Mouse (Mus musculus) heart, adult 2 months (tissue): ENCODE measurements at regions not wholly inside any gene's neighbourhood (a gene's known extent, or its start where the extent isn't known, plus 50 kb on each side); places are given as distances from the start of the nearest gene placed in this dataset.

Source experiments
- DNase-seq, 2 experiments: peaks; one replicate each; pipeline ENCODE4 v3.0.0; 2021
- H3K27ac ChIP-seq: fragments of 200-600 bp; 2 replicates; pipeline ENCODE4 v1.8.1; 2022
- H3K27me3 ChIP-seq: fragments of 200-500 bp; 2 replicates; pipeline ENCODE4 v1.6.1; 2012; ENCODE audit warnings: mild to moderate bottlenecking, low read length, inconsistent platforms, mixed read lengths; ENCODE audit not compliant: control insufficient read depth, insufficient read depth
- H3K36me3 ChIP-seq: fragments of 200-500 bp; 2 replicates; pipeline ENCODE4 v1.6.1; 2012; ENCODE audit warnings: low read length, inconsistent platforms; ENCODE audit not compliant: control insufficient read depth, insufficient read depth
- H3K4me1 ChIP-seq: fragments of 200-500 bp; 2 replicates; pipeline ENCODE4 v1.6.1; 2011; ENCODE audit warnings: low read length; ENCODE audit not compliant: control insufficient read depth, insufficient read depth
- H3K4me3 ChIP-seq: fragments of 200-600 bp; 2 replicates; pipeline ENCODE4 v1.8.1; 2022
- H3K79me2 ChIP-seq: fragments of 200-500 bp; replicated peaks from 2 replicates; pipeline ENCODE4 v1.6.1; 2012; ENCODE audit warnings: mild to moderate bottlenecking, inconsistent platforms, low read length, moderate library complexity, mixed read lengths; ENCODE audit not compliant: control insufficient read depth, insufficient read depth
- H3K9ac ChIP-seq: fragments of 200-500 bp; 2 replicates; pipeline ENCODE4 v1.6.1; 2012; ENCODE audit warnings: low read depth, mild to moderate bottlenecking, control low read depth, inconsistent platforms, low read length, mixed read lengths
- CTCF ChIP-seq: fragments of 200-600 bp; IDR thresholded peaks from 2 replicates; pipeline ENCODE4 v1.8.1; 2022; ENCODE audit warnings: antibody characterized with exemption, mild to moderate bottlenecking, moderate library complexity
- EP300 ChIP-seq: fragments of 200-500 bp; IDR thresholded peaks from 2 replicates; pipeline ENCODE4 v1.6.1; 2011; ENCODE audit warnings: low read depth, low read length, control low read depth; ENCODE audit not compliant: insufficient read depth
- POLR2A ChIP-seq: fragments of 200-500 bp; IDR thresholded peaks from 2 replicates; pipeline ENCODE4 v1.6.1; 2011; ENCODE audit warnings: mild to moderate bottlenecking, low read depth, low read length, control low read depth; ENCODE audit not compliant: insufficient read depth
- WGBS: fragments of 180-500 bp; shearing (Covaris S2); methylation state at CpG from one replicate; pipeline ENCODE4 v1.1.7; 2018; 5-methylcytosine and 5-hydroxymethylcytosine counted together
- intact Hi-C: fragments of 180-260 bp; cut with DNase I; formaldehyde crosslinking; loops from one replicate; pipeline ENCODE4 v1.15.1; 2025

DNA sequence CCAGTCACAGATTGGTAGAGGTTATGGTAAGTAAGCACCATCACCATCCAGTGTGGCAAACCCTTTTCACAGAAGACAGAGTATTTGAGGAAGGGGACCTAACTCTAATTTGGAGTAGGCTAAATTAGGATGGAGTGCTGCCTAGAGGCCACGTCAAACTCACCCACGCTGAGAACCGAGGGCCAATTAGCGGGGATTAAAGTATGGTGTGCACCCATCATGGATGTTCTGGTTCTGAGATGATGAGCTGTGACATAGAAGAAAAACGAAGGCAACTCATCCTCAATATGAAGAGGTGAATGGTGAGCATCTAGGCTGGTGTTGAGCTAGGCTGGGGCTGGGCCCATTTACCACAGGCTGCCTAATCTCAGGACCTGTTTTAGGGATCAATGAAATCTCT is 121.8 kb downstream of the Btg1 start:
- Histone ChIP-seq H3K36me3 (no peaks in the 10 kb centered on the region; the same call in 1 of the 2 replicates), H3K27me3 (no peaks in the 10 kb centered on the region), H3K79me2 (no peaks in the 10 kb centered on the region), H3K9ac (no peak overlapping the region), H3K27ac (no peak overlapping the region), H3K4me3 (no peak overlapping the region), H3K4me1 (no peaks in the 10 kb centered on the region)
- DNase-seq = no peak
- no peak for TF ChIP-seq EP300
- no peak for TF ChIP-seq CTCF
- TF ChIP-seq POLR2A = no peak
- intact Hi-C loops = no loop called here
- 90% methylated on average over 5 of the region's 5 CpGs for WGBS

DNA sequence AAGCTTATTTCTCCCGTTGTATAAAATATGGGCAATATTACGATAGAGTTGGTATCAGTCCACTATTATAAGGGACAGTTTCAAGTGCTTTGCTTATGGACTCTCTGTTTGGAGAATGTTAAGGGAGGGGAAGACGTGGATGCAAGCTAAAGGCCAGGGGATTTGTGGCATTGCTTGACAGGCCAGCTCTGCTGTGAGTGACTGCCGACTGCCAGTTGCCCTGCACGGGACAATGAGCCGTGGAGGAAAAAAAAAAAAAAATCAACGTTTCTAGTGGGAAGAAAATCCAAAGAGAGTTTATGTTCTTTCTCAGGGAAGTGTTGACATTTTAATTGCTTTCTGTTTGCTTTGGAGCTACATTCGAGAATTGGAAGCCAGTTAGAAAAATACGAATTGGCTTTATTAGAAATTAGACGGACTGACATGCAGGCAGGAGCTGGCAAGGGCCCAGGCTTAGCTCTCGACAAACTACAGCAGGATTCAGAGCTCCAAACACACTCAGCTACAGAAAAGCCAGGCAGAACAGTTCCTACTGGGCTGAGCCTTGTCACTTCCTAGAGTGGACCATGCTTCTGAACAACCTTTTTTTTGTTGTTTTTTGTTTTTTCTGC is 127.5 kb downstream of the Btg1 start:
- H3K27me3 ChIP-seq = no peaks in the 10 kb centered on the region
- 30% methylated on average over 11 of the region's 11 CpGs for WGBS
- H3K9ac ChIP-seq = peak overlapping the region; percentile 56; the same call in 1 of the 2 replicates
- H3K4me1 ChIP-seq = peaks cover 2% of the 10 kb centered on the region; the same call in 1 of the 2 replicates
- no peaks in the 10 kb centered on the region for H3K36me3 ChIP-seq
- H3K79me2 ChIP-seq = no peaks in the 10 kb centered on the region
- peak; percentile 68 to 73 for DNase-seq
- intact Hi-C loops = no loop called here
- peak overlapping the region; percentile 26; the same call in 1 of the 2 replicates for H3K4me3 ChIP-seq
- no peak for TF ChIP-seq POLR2A
- no peak for TF ChIP-seq EP300
- TF ChIP-seq CTCF = no peak
- no peak overlapping the region for H3K27ac ChIP-seq

DNA sequence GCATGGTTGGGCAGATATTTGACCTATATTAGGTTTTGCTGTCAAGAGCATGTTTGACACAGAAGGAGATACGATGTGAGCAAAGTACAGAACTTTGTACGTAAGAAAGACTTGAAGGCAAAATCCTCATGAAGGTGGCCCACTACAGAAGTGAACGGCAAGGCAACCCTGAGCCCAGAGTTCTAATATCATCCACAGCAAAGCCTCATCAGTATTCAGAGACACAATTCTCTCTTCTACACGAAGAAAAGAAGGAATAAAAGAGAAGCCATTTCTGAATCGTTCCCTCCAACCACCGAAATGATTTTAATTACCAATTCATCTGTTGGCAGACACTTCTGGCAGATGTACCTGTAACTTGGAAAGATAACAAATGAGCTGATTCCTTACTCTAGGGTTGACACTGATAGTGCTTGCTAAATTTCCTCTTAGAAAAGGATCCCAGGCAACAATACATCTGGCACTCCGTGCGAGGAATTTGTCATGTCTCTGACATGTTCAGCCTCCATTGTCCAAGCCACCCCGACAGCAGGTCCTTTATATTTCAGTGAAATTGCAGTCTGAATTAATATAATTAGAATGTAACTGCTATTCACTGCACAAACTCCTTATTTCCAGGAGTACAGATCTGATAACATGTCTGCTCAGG is 130.3 kb downstream of the Btg1 start:
- H3K27ac ChIP-seq = no peak overlapping the region
- H3K4me1 ChIP-seq = peaks cover 6% of the 10 kb centered on the region
- no peak for DNase-seq
- H3K4me3 ChIP-seq = no peak overlapping the region
- no peak overlapping the region for H3K9ac ChIP-seq
- intact Hi-C loops = no loop called here
- no peak for TF ChIP-seq POLR2A
- H3K27me3 ChIP-seq = no peaks in the 10 kb centered on the region
- WGBS = 89% methylated on average over 9 of the region's 9 CpGs
- H3K36me3 ChIP-seq = no peaks in the 10 kb centered on the region
- no peaks in the 10 kb centered on the region for H3K79me2 ChIP-seq

DNA sequence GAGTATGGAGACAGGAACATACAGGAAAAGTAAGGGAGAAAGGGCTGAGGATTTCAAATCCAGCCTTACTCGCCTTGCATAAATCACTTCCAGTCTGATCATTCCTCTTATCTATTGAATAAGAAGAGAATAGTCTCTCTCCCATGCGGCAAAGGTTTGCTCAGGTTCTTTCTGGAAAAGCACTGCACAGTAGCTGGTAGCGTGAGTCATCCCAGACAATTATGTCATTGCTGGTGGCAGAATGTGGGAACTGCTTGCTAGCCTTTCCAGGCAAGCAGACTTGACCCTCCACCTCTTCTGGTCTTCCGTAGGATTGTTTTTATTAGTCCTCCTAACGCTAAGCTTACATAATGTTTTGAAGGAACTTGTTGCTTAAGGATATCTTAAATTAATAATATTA is 134.1 kb downstream of the Btg1 start:
- Histone ChIP-seq H3K79me2 (no peaks in the 10 kb centered on the region), H3K27me3 (no peaks in the 10 kb centered on the region), H3K9ac (no peak overlapping the region), H3K4me1 (peaks cover 13% of the 10 kb centered on the region), H3K4me3 (peak overlapping the region; percentile 19), H3K36me3 (peaks cover 4% of the 10 kb centered on the region; the same call in 1 of the 2 replicates), H3K27ac (peak overlapping the region; percentile 84)
- TF ChIP-seq CTCF = 0 out of 2 replicates have a peak, but pooled peaks have one; percentile 15
- TF ChIP-seq EP300 = no peak
- TF ChIP-seq POLR2A = no peak
- 30% methylated on average over 5 of the region's 5 CpGs for WGBS
- peak in 1 of 2 experiments; percentile 38 for DNase-seq
- intact Hi-C loops = loop anchor here (2.0 to 10.0 kb wide), 5 partner anchors 111 to 564 kb away; partner anchors contain the start of gene Btg1

DNA sequence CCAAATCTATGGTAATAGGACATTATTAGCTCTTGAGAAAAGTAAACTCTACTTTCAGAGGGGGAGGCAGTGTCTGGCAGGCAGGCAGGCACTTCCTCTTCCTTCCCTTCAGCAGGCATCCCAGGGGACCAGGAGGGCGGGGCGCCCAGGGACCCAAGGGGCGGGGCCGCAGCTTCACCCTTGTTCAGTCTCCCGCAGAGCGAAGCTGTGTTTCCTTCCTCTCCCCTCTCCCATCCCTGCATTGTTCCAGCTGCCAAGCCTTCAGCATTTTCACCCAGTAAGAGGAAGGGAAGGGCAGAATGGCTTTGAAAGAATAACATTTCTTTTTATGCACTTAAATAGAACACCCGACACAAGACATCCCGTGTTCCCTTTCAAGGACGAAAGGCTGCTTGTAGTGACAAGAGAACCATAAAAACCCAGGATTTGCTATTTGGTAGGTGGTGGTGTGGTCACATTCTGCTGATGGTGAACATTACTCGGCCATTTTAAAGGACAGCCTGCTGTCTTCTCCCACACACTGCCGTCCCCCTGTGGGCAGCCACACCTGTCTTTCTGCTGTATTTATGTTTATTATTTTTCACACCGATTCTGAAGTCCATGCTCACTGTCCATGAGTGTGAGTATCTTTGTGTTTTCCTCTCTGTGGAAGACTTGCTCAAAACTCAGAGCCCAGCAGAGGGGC is 134.9 kb downstream of the Btg1 start:
- Histone ChIP-seq H3K27ac (peak overlapping the region; percentile 84), H3K9ac (no peak overlapping the region), H3K4me3 (no peak overlapping the region; the same call in 1 of the 2 replicates), H3K79me2 (no peaks in the 10 kb centered on the region), H3K27me3 (no peaks in the 10 kb centered on the region), H3K4me1 (peaks cover 17% of the 10 kb centered on the region), H3K36me3 (peaks cover 4% of the 10 kb centered on the region; the same call in 1 of the 2 replicates)
- intact Hi-C loops = loop anchor here (2.0 to 10.0 kb wide), 5 partner anchors 111 to 563 kb away; partner anchors contain the start of gene Btg1
- TF ChIP-seq CTCF (no peak), EP300 (peak; percentile 79), POLR2A (peak; percentile 67)
- peak; percentile 93 to 95 for DNase-seq
- 13% methylated on average over 12 of the region's 12 CpGs for WGBS
